Mouse (Mus musculus) hematopoietic stem cell, adult 5-6 weeks (primary cell): ENCODE results near the gene Utp4. TPM values are rescaled to one million over a fixed set of nuclear protein-coding genes. Genes with fewer than 3 reads are reported as not detected.

ENCODE experiments used
- ATAC-seq, 2 experiments: fragments of 125-278 bp in 1 of 2; replicated peaks in 1 of 2; 2 replicates each; pipeline ENCODE4 v1.8.0; 2016 to 2017; ENCODE audit warnings: inconsistent platforms in 2 of 2, mild to moderate bottlenecking in 2 of 2, moderate number of reproducible peaks in 2 of 2, low read depth in 1 of 2, moderate TSS enrichment in 1 of 2; ENCODE audit not compliant: low FRiP score in 2 of 2, poor library complexity in 2 of 2, severe bottlenecking in 2 of 2, insufficient read depth in 1 of 2, low TSS enrichment in 1 of 2
- total RNA-seq: library from RNA; stranded (forward); fragments of 172-1452, 232-1000 nt; gene quantifications from 2 replicates; pipeline ENCODE4 v1.2.3, GENCODE M21; 2017

Utp4 gene
- total RNA-seq, 1 experiment from 2014 or later: 37.9 TPM

DNA sequence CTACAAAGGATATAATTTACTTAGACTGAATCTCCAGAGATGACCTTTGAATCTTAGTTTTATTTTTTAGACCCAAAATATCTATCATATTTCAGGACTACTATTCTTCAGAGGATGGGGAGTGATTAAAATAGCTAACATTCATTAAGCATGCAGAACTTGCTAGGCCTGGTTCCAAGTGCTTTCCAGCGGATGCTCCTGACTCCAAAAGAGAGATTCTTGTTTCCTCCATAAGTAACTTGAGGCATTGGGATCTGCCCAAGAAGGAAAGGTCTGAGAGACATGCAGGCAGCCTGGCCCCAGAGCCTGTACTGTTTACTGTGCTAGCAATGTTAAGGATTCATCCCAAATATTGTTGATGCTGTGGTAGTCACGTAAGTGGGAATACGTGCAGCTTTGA lies 68.9 kb downstream of the Utp4 start:
- no peak for ATAC-seq

DNA sequence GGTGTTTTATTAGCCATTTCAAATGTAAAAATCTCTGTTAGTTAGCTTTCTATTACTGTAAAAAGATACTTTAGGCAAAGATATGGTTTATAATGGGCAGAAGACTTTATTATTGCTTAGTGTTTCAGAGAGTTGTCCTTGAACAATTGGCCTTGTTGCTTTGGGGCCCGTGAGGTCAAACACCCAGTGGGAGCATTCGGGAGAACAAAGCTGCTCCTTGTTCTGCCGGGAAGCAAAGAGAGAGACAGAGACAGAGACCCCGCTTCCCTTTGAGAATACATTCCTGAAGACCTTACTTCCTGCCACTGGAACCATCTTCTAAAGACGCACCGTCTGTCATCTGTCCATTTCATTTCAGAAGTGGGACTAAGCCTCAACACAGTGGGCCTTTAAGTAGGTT lies 69.9 kb downstream of the Utp4 start:
- ATAC-seq: no peak

DNA sequence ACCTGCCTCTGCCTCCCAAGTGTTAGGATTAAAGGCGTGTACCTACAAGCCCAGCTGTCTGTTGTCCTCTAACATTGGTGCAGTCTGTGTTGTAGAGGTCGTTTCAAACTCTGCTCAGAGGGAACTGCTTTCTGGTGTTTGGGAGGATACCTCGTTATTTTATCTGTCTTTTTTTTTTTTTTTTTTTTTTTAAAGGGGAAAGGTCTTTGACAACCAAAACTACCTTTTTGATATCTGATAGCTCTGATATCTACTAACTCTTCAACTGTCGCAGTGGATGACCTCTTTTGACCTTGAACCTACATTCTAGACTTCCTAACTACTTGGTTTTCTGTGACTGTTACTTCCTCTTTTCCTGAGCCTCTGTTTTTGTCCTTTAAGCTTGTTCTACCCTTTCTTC lies 71.1 kb downstream of the Utp4 start:
- ATAC-seq: no peak

DNA sequence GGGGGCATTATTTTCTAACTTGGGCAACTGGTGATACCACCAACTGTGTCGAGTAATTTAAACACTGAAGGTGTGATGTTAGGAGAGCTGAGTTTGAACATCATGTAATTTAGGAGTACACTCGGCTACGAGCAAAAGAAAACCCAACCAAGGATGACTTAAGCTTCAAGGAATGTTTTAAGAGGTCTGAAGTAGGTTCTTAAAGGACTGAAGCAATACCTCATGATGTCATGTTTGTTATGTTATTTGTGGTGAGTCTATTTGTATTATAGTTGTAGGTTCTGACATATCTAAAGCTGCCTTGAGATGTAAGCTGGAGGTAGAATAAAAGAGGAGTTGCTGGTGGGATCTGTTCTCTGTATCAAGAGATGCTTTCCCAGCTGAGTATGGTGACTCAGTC lies 76.5 kb downstream of the Utp4 start:
- ATAC-seq: no peak

DNA sequence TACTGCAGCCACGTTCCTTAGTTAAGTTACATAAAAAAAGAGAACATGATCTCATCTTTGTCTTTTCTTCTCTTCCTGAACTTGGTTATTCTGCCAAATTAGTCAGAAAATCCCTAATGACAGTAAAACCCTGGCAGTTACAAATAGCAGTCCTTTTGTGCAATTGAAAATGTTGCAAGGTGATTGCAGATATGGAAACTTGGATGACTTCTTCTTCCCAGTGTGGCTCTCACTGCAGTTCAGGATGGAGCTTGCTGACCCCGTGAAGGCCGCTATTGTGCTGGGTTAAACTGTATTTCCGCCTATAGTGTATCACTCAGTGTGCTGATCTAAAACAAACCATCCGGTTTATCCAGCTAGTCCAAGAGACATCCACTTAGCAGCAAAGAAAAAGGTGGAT lies 78.5 kb downstream of the Utp4 start:
- ATAC-seq: peak in 1 of 2 experiments; percentile 39; a peak in 1 of 4 replicates

Other genes with a start within 250 kb of the Utp4 start
- 5.4 and 6.2 TPM in 2 replicates for gene Tango6, start 210.6 kb upstream of the Utp4 start, total RNA-seq
- not detected in 2 replicates for gene Has3, start 23.4 kb upstream of the Utp4 start, total RNA-seq
- 4.0 and 8.5 TPM in 2 replicates for gene Sntb2, start 42.1 kb downstream of the Utp4 start, total RNA-seq
- gene Vps4a, start 137.6 kb downstream of the Utp4 start, total RNA-seq: 40.3 and 47.9 TPM in 2 replicates
- gene Pdf, start 155.0 kb downstream of the Utp4 start, total RNA-seq: 43.8 and 43.9 TPM in 2 replicates
- gene Cog8, start 163.1 kb downstream of the Utp4 start, total RNA-seq: 15.0 and 20.8 TPM in 2 replicates
- 22.2 and 32.5 TPM in 2 replicates for gene Nip7, start 163.2 kb downstream of the Utp4 start, total RNA-seq
- not detected in 2 replicates for gene Tmed6, start 172.0 kb downstream of the Utp4 start, total RNA-seq
- gene Terf2, start 202.9 kb downstream of the Utp4 start, total RNA-seq: 47.8 and 54.0 TPM in 2 replicates